Mouse (Mus musculus) kidney, embryonic 14.5 days (tissue): ENCODE data around the gene Irx5. TPM values are rescaled to one million over a fixed set of nuclear protein-coding genes. Genes with fewer than 3 reads are reported as not detected.

Experiments used
- ATAC-seq: fragments of 200-750 bp; cut with Nextera tagmentation; 2 replicates; pipeline ENCODE4 v1.8.0; 2017; ENCODE audit warnings: moderate number of reproducible peaks, mild to moderate bottlenecking, moderate TSS enrichment, moderate library complexity; ENCODE audit not compliant: low FRiP score, low TSS enrichment
- H3K27ac ChIP-seq: fragments of 300-500 bp; sonication (generic); 2 replicates; pipeline ENCODE4 v1.5.1; 2014; ENCODE audit warnings: low read depth, mild to moderate bottlenecking, low read length, moderate library complexity, mixed read lengths
- H3K27me3 ChIP-seq: fragments of 300-500 bp; sonication (generic); 2 replicates; pipeline ENCODE4 v1.6.1; 2014; ENCODE audit warnings: mild to moderate bottlenecking, low read length; ENCODE audit not compliant: control insufficient read depth, insufficient read depth
- H3K36me3 ChIP-seq: fragments of 300-500 bp; sonication (generic); 2 replicates; pipeline ENCODE4 v1.6.1; 2014; ENCODE audit warnings: low read length, mixed read lengths; ENCODE audit not compliant: control insufficient read depth, insufficient read depth
- H3K4me1 ChIP-seq: fragments of 300-500 bp; sonication (generic); 2 replicates; pipeline ENCODE4 v1.6.1; 2014; ENCODE audit warnings: low read length, mixed read lengths; ENCODE audit not compliant: control insufficient read depth, insufficient read depth
- H3K4me2 ChIP-seq: fragments of 300-500 bp; sonication (generic); replicated peaks from 2 replicates; pipeline ENCODE4 v1.6.1; 2014; ENCODE audit warnings: low read depth, mild to moderate bottlenecking, low read length
- H3K4me3 ChIP-seq: fragments of 300-500 bp; sonication (generic); 2 replicates; pipeline ENCODE4 v1.5.1; 2014; ENCODE audit warnings: mild to moderate bottlenecking, low read length
- H3K9ac ChIP-seq: fragments of 300-500 bp; sonication (generic); 2 replicates; pipeline ENCODE4 v1.6.1; 2014; ENCODE audit warnings: low read depth, mild to moderate bottlenecking, low read length, moderate library complexity
- H3K9me3 ChIP-seq: fragments of 300-500 bp; sonication (generic); 2 replicates; pipeline ENCODE4 v1.6.1; 2016; ENCODE audit warnings: low read length; ENCODE audit not compliant: control insufficient read depth
- WGBS: fragments of 180-500 bp; shearing (Covaris S2); extraction: QIAGEN DNeasy Blood & Tissue Kit; methylation state at CpG from one replicate; pipeline ENCODE4 v1.1.7; 2014; 5-methylcytosine and 5-hydroxymethylcytosine counted together
- polyA plus RNA-seq: library from polyadenylated mRNA; unstranded; fragments of >200 nt; fragmentation: Nextera tagmentation; extraction: Ambion mirVana; gene quantifications from 2 replicates; pipeline ENCODE4 v1.2.1, GENCODE M21; 2014

The Irx5 gene
- polyA plus RNA-seq: 2.1 and 2.7 TPM in 2 replicates

DNA sequence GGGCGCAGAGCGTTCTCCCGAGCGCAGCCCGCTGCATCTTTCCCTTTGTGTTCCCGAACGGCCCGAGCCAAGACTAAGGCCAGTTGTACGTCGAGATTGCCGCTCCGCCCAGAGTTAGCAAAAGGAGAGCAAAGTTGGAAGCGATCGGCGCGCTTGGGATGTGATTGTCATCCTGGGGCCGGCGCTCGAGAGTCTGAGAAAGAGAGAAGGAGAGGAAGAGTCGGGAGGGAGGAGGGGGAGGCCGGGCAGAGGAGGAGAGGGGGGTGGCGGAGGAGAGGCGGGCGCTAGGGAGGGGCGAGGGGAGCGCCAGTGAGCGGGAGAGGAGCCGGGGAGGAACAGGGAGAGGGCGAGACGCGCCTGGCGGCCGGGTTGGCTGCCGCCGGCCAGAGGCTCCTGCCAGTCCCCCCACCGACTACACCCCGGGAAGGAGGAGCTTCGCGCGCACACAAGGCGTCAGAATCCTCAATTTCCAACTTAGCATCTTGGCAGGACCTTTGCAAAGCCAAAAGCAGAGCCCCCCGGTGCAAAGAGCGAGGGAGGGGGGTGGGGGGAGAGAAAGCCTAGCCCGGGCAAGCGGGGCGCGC, at the start of gene Irx5:
Gene Irx5, plus strand, starts transcription at position 228 of the 584 bp plus-strand sequence.
- Histone ChIP-seq H3K4me3 (peak within 1 kb of the TSS; percentile 63), H3K9ac (peak within 1 kb of the TSS; percentile 55), H3K4me1 (peaks cover 31% of the 10 kb centered on the region; the same call in 1 of the 2 replicates), H3K27me3 (peaks cover 80% of the 10 kb centered on the region), H3K9me3 (no peaks in the 10 kb centered on the region), H3K36me3 (no peaks in the 10 kb centered on the region), H3K27ac (no peak within 1 kb of the TSS), H3K4me2 (peak within 1 kb of the TSS; percentile 71)
- under 1% methylated on average over 44 of the region's 47 CpGs for WGBS
- peak; percentile 28; the same call in 1 of the 2 replicates for ATAC-seq

DNA sequence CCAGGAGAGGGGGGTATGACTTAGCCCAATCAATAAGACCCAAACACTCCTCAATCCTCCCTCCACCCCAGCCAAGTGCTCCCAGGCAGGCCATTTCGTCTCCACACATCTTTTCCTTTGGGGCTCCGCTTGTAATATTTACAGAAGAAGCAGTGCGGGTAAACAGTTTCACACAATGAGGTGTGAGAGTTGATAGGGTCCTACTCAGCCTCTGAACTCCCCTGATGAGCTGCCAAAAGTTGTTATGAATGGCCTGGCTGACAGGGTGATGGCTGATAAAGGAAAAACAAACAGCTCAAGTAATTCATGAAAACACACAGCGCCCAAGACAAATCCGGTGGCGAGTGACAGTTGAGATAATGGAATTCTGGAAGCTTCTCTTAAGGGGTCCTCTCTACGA, 45.2 kb upstream of the Irx5 start:
- Histone ChIP-seq H3K27ac (no peak overlapping the region), H3K36me3 (no peaks in the 10 kb centered on the region), H3K9me3 (no peaks in the 10 kb centered on the region), H3K4me1 (0 out of 2 replicates have a peak, but pooled peaks cover 2% of the 10 kb centered on the region), H3K27me3 (no peaks in the 10 kb centered on the region; the same call in 1 of the 2 replicates), H3K4me2 (no peak overlapping the region), H3K9ac (no peak overlapping the region), H3K4me3 (no peak overlapping the region)
- WGBS: 15% methylated on average over 7 of the region's 7 CpGs
- no peak for ATAC-seq

DNA sequence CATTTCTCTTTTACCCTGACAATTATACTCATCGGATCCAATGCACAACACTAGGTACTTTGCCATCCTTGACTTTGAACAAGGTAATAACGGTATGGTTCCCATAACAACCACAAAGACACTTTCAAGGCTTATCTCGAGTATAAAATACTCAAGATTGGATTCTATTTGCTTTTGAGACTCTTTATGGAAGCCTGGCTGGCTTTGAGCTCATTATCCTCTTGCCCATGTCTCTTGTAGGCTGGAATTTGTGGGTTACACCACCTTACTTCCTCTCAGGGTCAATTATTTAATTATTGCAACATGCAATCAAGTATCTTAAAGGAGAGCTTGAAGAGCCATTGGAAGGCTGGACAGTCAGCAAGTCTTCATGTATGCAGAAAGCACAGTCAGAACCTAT, 43.7 kb upstream of the Irx5 start:
- no peak overlapping the region for H3K4me3 ChIP-seq
- ATAC-seq: no peak
- WGBS: 86% methylated on average over 3 of the region's 3 CpGs
- H3K4me1 ChIP-seq: 0 out of 2 replicates have a peak, but pooled peaks cover 2% of the 10 kb centered on the region
- H3K27me3 ChIP-seq: no peaks in the 10 kb centered on the region
- H3K9ac ChIP-seq: no peak overlapping the region
- no peak overlapping the region for H3K27ac ChIP-seq
- H3K36me3 ChIP-seq: no peaks in the 10 kb centered on the region
- no peaks in the 10 kb centered on the region for H3K9me3 ChIP-seq
- no peak overlapping the region for H3K4me2 ChIP-seq

GRCm38 (mm10) chr8:92323751-92324150, 33.7 kb upstream of the Irx5 start:
- 82% methylated on average over 7 of the region's 7 CpGs for WGBS
- Histone ChIP-seq H3K27ac (no peak overlapping the region), H3K9ac (no peak overlapping the region), H3K4me3 (no peak overlapping the region), H3K36me3 (no peaks in the 10 kb centered on the region), H3K27me3 (no peaks in the 10 kb centered on the region), H3K4me1 (no peaks in the 10 kb centered on the region), H3K9me3 (no peaks in the 10 kb centered on the region), H3K4me2 (no peak overlapping the region)
- ATAC-seq: no peak

GRCm38 (mm10) chr8:92327176-92327575, 30.2 kb upstream of the Irx5 start:
- H3K9ac ChIP-seq: no peak overlapping the region
- H3K9me3 ChIP-seq: no peaks in the 10 kb centered on the region
- no peaks in the 10 kb centered on the region for H3K4me1 ChIP-seq
- ATAC-seq: no peak
- no peak overlapping the region for H3K4me2 ChIP-seq
- H3K36me3 ChIP-seq: no peaks in the 10 kb centered on the region
- no peak overlapping the region for H3K27ac ChIP-seq
- no peak overlapping the region for H3K4me3 ChIP-seq
- no peaks in the 10 kb centered on the region for H3K27me3 ChIP-seq
- WGBS: 97% methylated on average over 2 of the region's 2 CpGs

DNA sequence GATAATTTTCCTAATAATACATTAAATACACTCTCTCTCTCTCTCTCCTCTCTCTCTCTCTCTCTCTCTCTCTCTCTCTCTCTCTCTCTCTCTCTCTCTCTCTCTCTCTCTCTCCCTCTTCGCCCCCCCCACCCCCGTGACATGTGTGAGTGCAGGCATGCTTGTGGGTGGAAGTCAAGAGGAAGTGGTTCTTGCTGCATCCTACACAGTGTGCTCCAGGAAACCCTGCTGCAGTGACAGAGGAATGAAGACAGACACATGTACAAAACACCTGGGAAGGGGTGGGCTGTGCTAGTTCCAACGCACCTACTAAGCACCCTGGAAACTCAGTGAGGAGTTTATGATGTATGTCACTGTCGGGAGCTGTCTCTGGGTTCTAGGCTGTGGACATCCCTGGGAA, 28.2 kb upstream of the Irx5 start:
- Histone ChIP-seq H3K27ac (no peak overlapping the region), H3K4me3 (no peak overlapping the region), H3K4me1 (no peaks in the 10 kb centered on the region), H3K4me2 (no peak overlapping the region), H3K9ac (no peak overlapping the region), H3K27me3 (no peaks in the 10 kb centered on the region), H3K36me3 (no peaks in the 10 kb centered on the region), H3K9me3 (no peaks in the 10 kb centered on the region)
- WGBS: 88% methylated on average over 2 of the region's 4 CpGs
- no peak for ATAC-seq

- Histone ChIP-seq H3K27me3 (no peaks in the 10 kb centered on the region), H3K9me3 (no peaks in the 10 kb centered on the region), H3K4me2 (no peak overlapping the region), H3K4me1 (no peaks in the 10 kb centered on the region), H3K27ac (no peak overlapping the region), H3K36me3 (no peaks in the 10 kb centered on the region), H3K4me3 (no peak overlapping the region), H3K9ac (no peak overlapping the region)
- WGBS: 81% methylated on average over 3 of the region's 3 CpGs
- no peak for ATAC-seq
Observed at GRCm38 (mm10) chr8:92331811-92332210, 25.6 kb upstream of the Irx5 start.

GRCm38 (mm10) chr8:92333406-92333805, 24.0 kb upstream of the Irx5 start:
- WGBS: 94% methylated on average over 8 of the region's 8 CpGs
- Histone ChIP-seq H3K4me3 (no peak overlapping the region), H3K27ac (no peak overlapping the region), H3K4me2 (no peak overlapping the region), H3K36me3 (no peaks in the 10 kb centered on the region), H3K27me3 (no peaks in the 10 kb centered on the region), H3K9me3 (no peaks in the 10 kb centered on the region), H3K9ac (no peak overlapping the region), H3K4me1 (no peaks in the 10 kb centered on the region)
- no peak for ATAC-seq

DNA sequence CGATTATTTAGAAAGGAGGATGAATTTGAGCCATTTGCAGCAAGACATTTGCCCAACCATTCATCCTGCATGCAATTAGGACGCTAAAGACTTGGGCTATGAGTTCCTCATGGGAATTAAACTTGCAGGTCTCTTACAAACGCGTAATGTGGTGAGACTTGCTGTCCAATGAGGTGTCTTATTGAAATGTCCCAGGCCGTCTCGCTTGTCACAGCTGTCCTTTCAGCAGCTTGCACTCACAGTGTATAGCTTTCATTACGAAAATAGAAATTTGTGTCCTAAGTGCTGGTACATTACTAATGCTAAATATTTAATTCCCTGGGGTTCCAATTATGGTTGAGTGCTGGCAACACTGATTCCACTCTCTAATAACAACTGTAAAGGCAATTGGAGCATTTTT, 22.3 kb upstream of the Irx5 start:
- no peak for ATAC-seq
- Histone ChIP-seq H3K27ac (no peak overlapping the region), H3K4me3 (no peak overlapping the region), H3K36me3 (no peaks in the 10 kb centered on the region), H3K27me3 (no peaks in the 10 kb centered on the region), H3K4me1 (no peaks in the 10 kb centered on the region), H3K9ac (no peak overlapping the region), H3K4me2 (no peak overlapping the region), H3K9me3 (no peaks in the 10 kb centered on the region)
- 88% methylated on average over 7 of the region's 7 CpGs for WGBS
